Mouse (Mus musculus) G1E (cell line): ENCODE data around the gene Paip2b. TPM values are rescaled to one million over a fixed set of nuclear protein-coding genes. Genes with fewer than 3 reads are reported as not detected.
"Not testable (repeated sequence)": the region's sequence is repeated elsewhere in the genome, so short reads cannot be mapped to it uniquely, and the experiment has no call there.

Experiments
- ATAC-seq: 2 replicates; pipeline ENCODE4 v1.8.0; 2016; ENCODE audit warnings: mild to moderate bottlenecking; ENCODE audit not compliant: insufficient number of reproducible peaks, poor library complexity, low FRiP score, severe bottlenecking; ENCODE audit errors: extremely low read depth
- DNase-seq: peaks from one replicate; pipeline ENCODE4 v3.0.0; 2012; ENCODE audit warnings: low spot score
- H3K27me3 ChIP-seq: 2 replicates; pipeline ENCODE4 v1.6.1; 2012; ENCODE audit warnings: mild to moderate bottlenecking, low read length, inconsistent platforms; ENCODE audit not compliant: insufficient read depth
- H3K36me3 ChIP-seq: replicated peaks from 2 replicates; pipeline ENCODE3; 2012; ENCODE audit warnings: mild to moderate bottlenecking, inconsistent platforms
- H3K4me1 ChIP-seq: 2 replicates; pipeline ENCODE4 v1.6.1; 2012; ENCODE audit warnings: low read depth, low read length, inconsistent platforms, mixed read lengths; ENCODE audit not compliant: insufficient read depth
- H3K4me3 ChIP-seq: 2 replicates; pipeline ENCODE4 v1.5.1; 2012; ENCODE audit warnings: low read depth, mild to moderate bottlenecking, inconsistent platforms, low read length, moderate library complexity, mixed read lengths
- H3K9me3 ChIP-seq: replicated peaks from 2 replicates; pipeline ENCODE4 v1.6.1; 2012; ENCODE audit warnings: inconsistent platforms
- CTCF ChIP-seq: IDR thresholded peaks from 2 replicates; pipeline ENCODE4 v1.5.1; 2012; ENCODE audit warnings: low read depth, low read length, inconsistent platforms, mixed read lengths
- GATA1 ChIP-seq: IDR thresholded peaks from 2 replicates; pipeline ENCODE4 v1.6.1; 2012; ENCODE audit warnings: borderline replicate concordance, low read length, inconsistent platforms, mixed read lengths
- GATA2 ChIP-seq: IDR thresholded peaks from 2 replicates; pipeline ENCODE4 v1.6.1; 2012; ENCODE audit warnings: low read depth, low read length, inconsistent platforms, borderline replicate concordance
- POLR2AphosphoS5 ChIP-seq: IDR thresholded peaks from 2 replicates; pipeline ENCODE4 v1.6.1; 2012; ENCODE audit warnings: low read depth, low read length, inconsistent platforms; ENCODE audit not compliant: insufficient replicate concordance
- TAL1 ChIP-seq: conservative IDR thresholded peaks from 2 replicates; pipeline ENCODE4 v1.6.1; 2012; ENCODE audit warnings: low read depth, low read length, inconsistent platforms, mixed read lengths
- polyA plus RNA-seq: library from polyadenylated mRNA; stranded (reverse); fragments of >175 nt; gene quantifications from 2 replicates; pipeline ENCODE4 v1.2.3, GENCODE M21; 2012
- total RNA-seq, 2 experiments: library from RNA; stranded (forward) in 1 of 2; stranded (reverse) in 1 of 2; fragments of 200-1000 nt in 1 of 2; fragments of >200 nt in 1 of 2; fragmentation: Nextera tagmentation in 1 of 2; gene quantifications; 2 replicates each; pipeline ENCODE4 v1.2.3; 2014 to 2017

Gene Paip2b
- total and polyA plus RNA-seq, 3 experiments = 7.6 to 12.0 (median 9.3) TPM

DNA sequence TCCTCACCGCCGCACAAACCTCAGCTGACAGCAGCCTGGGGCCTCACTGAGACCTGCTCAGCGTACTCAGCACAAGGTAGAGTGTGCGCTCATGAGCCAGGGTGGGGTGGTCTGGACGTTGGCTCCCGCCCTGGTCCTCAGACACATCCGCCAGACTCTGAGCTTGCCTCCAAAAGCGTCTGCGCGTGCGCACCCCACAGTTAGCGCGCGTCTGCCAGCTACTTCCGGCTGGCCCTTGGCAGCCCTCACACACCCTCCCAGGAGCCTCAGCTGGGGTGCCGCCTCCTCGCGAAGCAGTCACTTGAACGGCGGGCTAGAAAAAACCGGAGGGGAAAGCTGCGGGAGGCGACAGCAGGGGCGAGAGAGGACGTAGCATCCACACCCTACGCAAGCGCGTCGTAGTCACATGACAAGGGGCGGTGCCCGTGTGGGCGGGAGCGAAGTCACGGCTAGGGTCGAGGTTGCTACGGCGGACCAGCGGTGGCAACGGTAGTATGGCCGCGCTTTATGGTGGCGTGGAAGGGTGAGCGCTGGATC lies 36.7 kb downstream of the Paip2b start, which contains the start of gene Nagk:
TSS of gene Nagk (plus strand) at position 223 of the 537 bp plus-strand sequence.
- Histone ChIP-seq H3K4me1 (peaks cover 47% of the 10 kb centered on the region), H3K4me3 (peak within 1 kb of the TSS; percentile 90), H3K9me3 (no peaks in the 10 kb centered on the region), H3K27me3 (no peaks in the 10 kb centered on the region), H3K36me3 (peaks cover 25% of the 10 kb centered on the region)
- ATAC-seq (peak; percentile 81), DNase-seq (peak; percentile 88)
- 0 out of 2 replicates have a peak, but pooled peaks have one; percentile 58 for TF ChIP-seq POLR2AphosphoS5
- no peak for TF ChIP-seq GATA1

DNA sequence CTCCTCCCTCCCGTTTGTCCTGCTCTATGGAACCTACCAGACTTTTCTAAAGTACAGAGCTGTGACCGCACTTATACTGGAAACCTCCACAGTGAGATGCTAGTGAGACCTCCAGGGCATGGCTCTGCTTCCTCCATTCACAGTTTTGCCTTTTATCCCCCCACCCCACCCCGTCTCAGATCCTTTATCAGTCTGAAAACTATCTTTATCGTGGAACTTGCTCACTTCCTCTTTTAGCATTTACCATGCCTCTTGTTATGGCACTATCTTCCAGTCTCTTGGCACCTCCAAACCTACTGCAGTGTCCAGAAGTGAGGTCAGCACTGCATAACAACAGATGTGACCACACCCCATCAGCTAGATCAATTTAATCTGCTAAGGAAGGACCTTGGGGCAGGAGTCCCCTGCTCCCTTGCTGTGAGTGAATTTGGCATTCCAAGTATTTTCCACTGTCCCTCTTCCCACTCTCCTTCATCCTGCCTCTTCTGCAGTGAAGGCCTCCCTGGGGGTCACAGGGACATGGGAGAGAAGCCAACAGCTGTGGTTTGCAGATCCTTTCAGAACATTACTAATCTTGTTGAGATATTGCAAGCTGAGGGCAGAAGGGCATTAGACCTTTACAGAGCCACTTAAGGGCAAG lies 40.2 kb downstream of the Paip2b start:
- DNase-seq (peak; percentile 63), ATAC-seq (peak; percentile 41)
- no peaks in the 10 kb centered on the region for H3K9me3 ChIP-seq
- peaks cover 11% of the 10 kb centered on the region; the same call in 1 of the 2 replicates for H3K27me3 ChIP-seq
- H3K4me1 ChIP-seq = peaks cover 56% of the 10 kb centered on the region
- TF ChIP-seq GATA1 (no peak), POLR2AphosphoS5 (no peak), GATA2 (no peak), TAL1 (no peak), CTCF (no peak)
- no peaks in the 10 kb centered on the region for H3K36me3 ChIP-seq
- no peak overlapping the region; the same call in 1 of the 2 replicates for H3K4me3 ChIP-seq

DNA sequence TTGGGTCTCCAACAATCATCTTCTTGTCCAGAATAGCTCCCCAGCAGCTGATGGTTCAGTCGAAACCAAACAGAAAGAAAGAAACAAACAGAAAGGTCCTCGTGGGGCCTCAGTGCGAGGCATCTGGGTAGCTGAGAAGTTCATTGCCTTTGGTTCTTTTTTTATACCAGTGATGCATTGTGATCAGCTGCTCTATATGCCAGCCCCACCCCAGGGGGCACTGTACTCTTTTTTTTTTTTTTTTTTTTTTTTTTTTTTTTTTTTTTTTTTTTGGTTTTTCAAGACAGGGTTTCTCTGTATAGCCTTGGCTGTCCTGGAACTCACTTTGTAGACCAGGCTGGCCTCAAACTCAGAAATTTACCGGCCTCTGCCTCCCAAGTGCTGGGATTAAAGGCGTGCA lies 41.0 kb downstream of the Paip2b start:
- ATAC-seq, H3K9me3 ChIP-seq, H3K36me3 ChIP-seq, H3K4me3 ChIP-seq, DNase-seq: not testable (repeated sequence)
- H3K4me1 ChIP-seq = peaks cover 52% of the 10 kb centered on the region
- H3K27me3 ChIP-seq = peaks cover 14% of the 10 kb centered on the region

DNA sequence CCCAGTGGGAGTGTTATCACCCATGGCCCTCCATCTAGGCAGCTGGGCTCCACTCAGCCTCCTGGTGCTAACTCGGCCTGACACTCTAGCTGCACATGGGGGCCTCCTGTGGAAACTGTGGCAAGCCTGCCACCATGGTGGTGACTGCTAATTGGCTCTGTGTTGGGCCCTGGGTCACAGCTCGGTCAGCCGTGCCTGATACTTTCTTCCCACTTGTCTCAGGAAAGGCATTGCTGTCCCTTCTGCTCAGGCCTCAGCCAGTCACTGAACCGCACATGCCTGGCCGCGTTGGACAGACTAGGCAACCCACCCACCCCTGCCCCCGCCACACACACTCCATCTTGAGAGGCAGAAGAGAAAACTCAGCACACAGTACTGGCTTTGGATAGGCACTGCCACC lies 43.0 kb downstream of the Paip2b start:
- H3K4me3 ChIP-seq = no peak overlapping the region
- no peak for TF ChIP-seq POLR2AphosphoS5
- TF ChIP-seq GATA2 = no peak
- no peak for TF ChIP-seq TAL1
- no peak for TF ChIP-seq CTCF
- no peak for TF ChIP-seq GATA1
- ATAC-seq = no peak
- peaks cover 35% of the 10 kb centered on the region for H3K4me1 ChIP-seq
- DNase-seq = no peak
- H3K9me3 ChIP-seq = no peaks in the 10 kb centered on the region
- H3K27me3 ChIP-seq = peaks cover 27% of the 10 kb centered on the region
- H3K36me3 ChIP-seq = no peaks in the 10 kb centered on the region

DNA sequence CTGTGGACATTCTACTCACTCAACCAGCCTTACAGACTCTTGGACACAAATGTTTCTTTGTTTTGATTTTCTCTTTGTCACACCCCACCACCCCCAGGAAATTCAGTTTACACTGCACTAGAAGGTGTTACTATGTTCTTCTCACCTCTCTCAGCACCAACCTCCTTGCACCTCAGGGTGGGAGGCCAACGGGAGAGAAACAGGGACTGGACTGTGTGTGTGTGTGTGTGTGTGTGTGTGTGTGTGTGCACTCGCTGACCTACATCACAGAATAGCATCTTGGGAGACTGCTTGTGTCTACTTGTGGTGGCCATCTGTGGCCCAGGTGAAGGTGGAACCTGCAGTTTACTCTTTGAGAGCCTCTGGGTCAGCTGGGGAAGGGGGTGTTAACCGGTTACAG lies 45.1 kb downstream of the Paip2b start:
- DNase-seq = no peak
- no peak overlapping the region for H3K4me3 ChIP-seq
- no peaks in the 10 kb centered on the region for H3K36me3 ChIP-seq
- ATAC-seq = no peak
- peaks cover 33% of the 10 kb centered on the region for H3K4me1 ChIP-seq
- TF ChIP-seq GATA2 = no peak
- TF ChIP-seq TAL1 = no peak
- TF ChIP-seq CTCF = no peak
- TF ChIP-seq POLR2AphosphoS5 = no peak
- no peak for TF ChIP-seq GATA1
- H3K27me3 ChIP-seq = peaks cover 35% of the 10 kb centered on the region
- no peaks in the 10 kb centered on the region for H3K9me3 ChIP-seq

DNA sequence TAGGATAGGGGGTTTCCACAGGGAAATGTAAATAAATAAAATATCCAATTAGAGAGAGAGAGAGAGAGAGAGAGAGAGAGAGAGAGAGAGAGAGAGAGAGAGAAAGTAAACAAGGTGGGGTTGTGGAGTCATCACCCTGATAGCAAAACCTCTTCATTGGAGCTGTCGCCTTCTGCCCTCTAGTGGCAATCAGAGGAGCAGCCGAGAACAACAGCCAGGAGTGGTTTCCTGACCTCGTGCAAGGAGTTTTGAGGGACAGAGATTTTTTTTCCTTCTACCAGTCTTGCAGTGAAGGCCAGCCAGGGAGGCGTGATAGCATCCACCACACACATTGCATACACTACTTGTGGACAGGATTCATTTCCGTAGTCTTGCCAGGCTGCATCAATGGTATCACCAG lies 52.5 kb downstream of the Paip2b start:
- DNase-seq = peak; percentile 34
- no peak for ATAC-seq
- peaks cover 18% of the 10 kb centered on the region for H3K27me3 ChIP-seq
- H3K9me3 ChIP-seq = no peaks in the 10 kb centered on the region
- peaks cover 38% of the 10 kb centered on the region for H3K4me1 ChIP-seq
- TF ChIP-seq CTCF (peak; percentile 59), GATA2 (no peak)
- peaks cover 4% of the 10 kb centered on the region for H3K36me3 ChIP-seq
- no peak overlapping the region for H3K4me3 ChIP-seq

DNA sequence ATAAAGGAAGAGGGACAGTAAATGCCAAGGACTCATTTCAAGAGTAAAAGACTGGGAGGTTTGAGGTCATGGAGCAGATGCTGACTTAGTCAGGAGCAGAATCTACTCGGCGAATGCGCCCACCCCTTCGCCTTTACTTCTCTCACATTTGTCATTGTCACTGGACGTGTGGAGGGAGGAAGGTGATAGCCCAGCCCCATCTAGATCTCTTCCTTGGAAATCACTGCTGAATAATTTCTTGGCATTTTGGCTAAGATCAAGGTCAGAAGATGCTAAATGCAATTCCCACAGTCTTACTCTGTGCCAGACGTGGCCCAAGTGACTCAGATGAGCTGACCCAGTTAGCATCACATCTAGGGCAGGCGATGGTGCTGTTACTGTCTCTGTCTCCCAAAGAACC lies 53.2 kb downstream of the Paip2b start:
- DNase-seq (no peak), ATAC-seq (no peak)
- Histone ChIP-seq H3K27me3 (peaks cover 13% of the 10 kb centered on the region), H3K4me3 (no peak overlapping the region), H3K9me3 (no peaks in the 10 kb centered on the region), H3K36me3 (peaks cover 12% of the 10 kb centered on the region), H3K4me1 (peaks cover 45% of the 10 kb centered on the region)
- TF ChIP-seq TAL1 (no peak), GATA2 (no peak), POLR2AphosphoS5 (no peak), CTCF (no peak), GATA1 (no peak)
